8 mouse cellular contexts compared by ENCODE assay signal in the genomic region with DNA sequence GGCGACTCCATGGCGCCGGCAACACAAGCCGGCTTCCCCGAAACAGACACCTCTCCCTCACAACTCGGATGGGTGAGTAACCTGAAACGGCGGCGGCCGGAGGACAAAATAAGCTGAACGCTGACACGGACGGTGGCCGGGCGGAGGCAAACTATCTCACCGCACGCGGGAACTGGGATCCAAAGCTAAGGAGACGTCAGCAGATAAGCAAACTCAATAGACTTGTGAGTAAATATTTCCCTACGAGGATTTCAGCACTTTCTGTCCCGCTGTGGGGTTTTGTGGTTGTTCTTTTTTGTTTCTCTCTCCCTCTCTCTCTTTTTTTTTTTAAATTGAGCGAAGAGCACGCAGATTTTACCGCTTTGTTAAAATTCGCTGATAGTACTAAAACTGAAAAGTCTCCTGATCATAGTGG. TPM values are rescaled to one million over a fixed set of nuclear protein-coding genes. Genes with fewer than 3 reads are reported as not detected.
DNase-seq lines count a peak whose midpoint lies in the region; ATAC-seq and TF ChIP-seq lines count a peak whose summit lies in the region.

Atf6 (minus strand) TSS at position 81 of the 415 bp plus-strand sequence.

- no peaks in the 10 kb centered on the region for H3K27me3 ChIP-seq in Patski
- H3K27me3 ChIP-seq in hindbrain, embryonic 13.5 days: no peaks in the 10 kb centered on the region

- DNase-seq in Patski (ENCODE audit: low read depth, low spot score): peak; percentile 73
- peak; percentile 98 for DNase-seq in cerebellum, postnatal 14 days
- DNase-seq in frontal cortex, postnatal 14 days (ENCODE audit: low spot score in 2 of 2): peak; percentile 93 to 95
- peak; percentile 94 to 96 for DNase-seq in layer of hippocampus, postnatal 25 days (ENCODE audit: extremely low spot score in 1 of 2, low spot score in 1 of 2)
- peak; percentile 96 for DNase-seq in lung, postnatal 25 days (ENCODE audit: low spot score)
- DNase-seq in retina, embryonic 14.5 days (ENCODE audit: low spot score): peak; percentile 96
- peak; percentile 94 for DNase-seq in thymus, postnatal 4 days

- CTCF ChIA-PET in Patski (lab: Charles Lee): interaction anchor here (1.0 kb wide), 1 partner anchor 9 kb away, joined by 3 read pairs; no protein-coding TSS in a partner anchor

- in situ Hi-C loops in Patski (cut with MboI; ENCODE audit: low pct_unique_long_range_greater_than_20kb): no loop called here

- peaks cover 8% of the 10 kb centered on the region; the same call in 1 of the 2 replicates for H3K36me3 ChIP-seq in hindbrain, embryonic 13.5 days

- no peak for TF ChIP-seq CTCF in Patski (IDR thresholded peaks at IDR 0.05)

- peak within 1 kb of the TSS; percentile 82 for H3K27ac ChIP-seq in hindbrain, embryonic 13.5 days

- WGBS in hindbrain, embryonic 13.5 days: under 1% methylated on average over 25 of the region's 25 CpGs

- ATAC-seq in Patski: peak; percentile 21
- ATAC-seq in hindbrain, embryonic 13.5 days (ENCODE audit: low FRiP score): peak; percentile 67

- H3K9ac ChIP-seq in hindbrain, embryonic 13.5 days: peak within 1 kb of the TSS; percentile 92

- peaks cover 22% of the 10 kb centered on the region for H3K4me1 ChIP-seq in hindbrain, embryonic 13.5 days (replicated peaks)

- H3K4me2 ChIP-seq in hindbrain, embryonic 13.5 days: peak within 1 kb of the TSS; percentile 83

- H3K4me3 ChIP-seq in hindbrain, embryonic 13.5 days: peak within 1 kb of the TSS; percentile 85

- no peaks in the 10 kb centered on the region for H3K9me3 ChIP-seq in hindbrain, embryonic 13.5 days

- POLR2A ChIA-PET in Patski (lab: Charles Lee): interaction anchor here (2.3 kb wide), 1 partner anchor 14 kb away, joined by 6 read pairs; no protein-coding TSS in a partner anchor

RNA-seq across cellular contexts. Expression of gene Atf6, which starts in this region (rescaled TPM):
- polyA plus RNA-seq in Patski (2021): 51.2 TPM
- polyA plus RNA-seq in hindbrain, embryonic 13.5 days (2015; fragmentation: Nextera tagmentation; extraction: Ambion mirVana): 7.5 and 8.2 TPM in 2 replicates
- 10 to 100 TPM; 46.6 to 49.2 TPM for total RNA-seq in layer of hippocampus, postnatal 25 days (2021)

Comparison
In these comparisons a context has a peak if more than half of its experiments do, and no peak if none do; other contexts are left out.
1. Peak in every context shown above with its lines: DNase-seq, ATAC-seq, H3K4me3 ChIP-seq and H3K27ac ChIP-seq.